Mouse (Mus musculus): ENCODE results near the gene Btbd35f27. TPM values are rescaled to one million over a fixed set of nuclear protein-coding genes. Genes with fewer than 3 reads are reported as not detected.

Gene Btbd35f27
- polyA plus RNA-seq (2015; fragmentation: Nextera tagmentation; extraction: Ambion mirVana), result not detected in 2 replicates

GRCm38 (mm10) chrX:4951835-4952234 lies at the start of gene Btbd35f27:
Btbd35f27 (plus strand) TSS chrX:4952135.

Other genes starting within 250 kb of the Btbd35f27 start
- gene Btbd35f4, start 151.6 kb upstream of the Btbd35f27 start, polyA plus RNA-seq (2015; fragmentation: Nextera tagmentation; extraction: Ambion mirVana), result not detected in 2 replicates

All from urinary bladder, postnatal 0 days (tissue).